Mouse (Mus musculus): ENCODE measurements at regions not wholly inside any gene's neighbourhood (a gene's known extent, or its start where the extent isn't known, plus 50 kb on each side); places are given as distances from the start of the nearest gene placed in this dataset.

DNA sequence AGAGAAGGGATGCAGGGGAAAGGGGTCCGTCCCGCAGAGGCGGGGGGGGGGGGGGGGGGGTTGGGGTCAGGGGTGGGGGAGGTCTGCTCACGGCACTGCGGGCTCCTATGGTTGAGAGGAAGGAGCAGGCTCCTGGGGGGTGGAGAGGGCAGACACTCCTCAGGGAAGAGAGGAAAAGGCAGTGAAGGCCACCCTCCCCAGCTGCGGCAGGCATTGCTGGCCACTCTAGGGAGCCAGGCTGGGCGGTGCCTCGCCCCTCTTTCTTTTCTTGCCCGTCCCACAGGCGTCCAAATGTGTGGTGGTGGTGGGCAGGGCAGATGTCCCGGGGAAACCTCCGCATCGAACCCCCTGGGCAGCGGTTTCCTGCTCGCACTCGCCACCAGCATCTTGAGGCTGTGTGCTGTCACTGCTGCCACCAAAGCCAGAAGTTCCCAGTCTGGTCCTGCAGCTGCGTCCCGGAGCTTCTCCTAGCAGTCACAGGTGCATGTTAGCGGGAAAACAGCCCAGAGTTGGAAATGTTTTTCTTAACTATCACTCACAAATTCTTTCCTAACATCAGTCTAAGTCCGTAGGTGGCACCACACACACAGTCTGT, 110.4 kb downstream of the Dsel start:
- peak in 1 of 2 experiments; percentile 2 for DNase-seq
